Mouse (Mus musculus) forebrain, embryonic 10.5 days (tissue): ENCODE results near the gene Ecel1. TPM values are rescaled to one million over a fixed set of nuclear protein-coding genes. Genes with fewer than 3 reads are reported as not detected.

ENCODE experiments used
- DNase-seq: peaks from one replicate; pipeline ENCODE4 v3.0.0-alpha.2; 2017; ENCODE audit warnings: low spot score; ENCODE audit errors: extremely low spot score
- H3K27ac ChIP-seq: fragments of 300-500 bp; sonication (generic); 2 replicates; pipeline ENCODE4 v1.5.1; 2016; ENCODE audit warnings: mild to moderate bottlenecking
- H3K27me3 ChIP-seq: fragments of 300-500 bp; sonication (generic); 2 replicates; pipeline ENCODE4 v1.6.1; 2016; ENCODE audit warnings: mild to moderate bottlenecking; ENCODE audit not compliant: poor library complexity, severe bottlenecking
- H3K36me3 ChIP-seq: fragments of 300-500 bp; sonication (generic); replicated peaks from 2 replicates; pipeline ENCODE4 v1.6.1; 2016; ENCODE audit warnings: mild to moderate bottlenecking, moderate library complexity
- H3K4me1 ChIP-seq: fragments of 300-500 bp; sonication (generic); 2 replicates; pipeline ENCODE4 v1.6.1; 2016
- H3K4me3 ChIP-seq: fragments of 300-500 bp; sonication (generic); 2 replicates; pipeline ENCODE4 v1.5.1; 2016; ENCODE audit warnings: mild to moderate bottlenecking, moderate library complexity
- H3K9me3 ChIP-seq: fragments of 300-500 bp; sonication (generic); 2 replicates; pipeline ENCODE4 v1.6.1; 2016; ENCODE audit warnings: mild to moderate bottlenecking, moderate library complexity
- WGBS: fragments of 180-500 bp; shearing (Covaris S2); methylation state at CpG from one replicate; pipeline ENCODE4 v1.1.7; 2016; 5-methylcytosine and 5-hydroxymethylcytosine counted together
- polyA plus RNA-seq: library from polyadenylated mRNA; unstranded; fragments of >200 nt; fragmentation: Nextera tagmentation; extraction: Ambion mirVana; gene quantifications from 2 replicates; pipeline ENCODE4 v1.2.1, GENCODE M21; 2016

Gene Ecel1
- polyA plus RNA-seq, 1 experiment from 2014 or later = 1.1 TPM

DNA sequence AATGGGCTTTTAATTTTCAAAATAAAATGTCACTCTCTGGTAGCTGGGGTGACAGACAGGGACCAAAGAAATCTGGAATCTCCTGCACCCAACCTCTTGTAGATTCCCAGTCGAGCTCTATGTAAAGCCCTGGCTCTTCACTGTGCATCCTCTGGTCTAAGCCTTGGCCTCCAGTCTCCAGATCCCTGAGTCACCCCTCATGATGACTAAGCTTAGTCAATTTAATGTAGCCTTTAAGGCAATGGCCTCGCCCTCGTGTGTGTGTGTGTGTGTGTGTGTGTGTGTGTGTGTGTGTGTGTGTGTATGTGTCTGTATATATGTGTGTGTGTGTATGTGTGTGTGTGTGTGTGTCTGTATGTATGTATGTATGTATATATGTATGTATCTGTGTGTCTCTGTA, 3.1 kb upstream of the Ecel1 start:
- DNase-seq = no peak
- Histone ChIP-seq H3K9me3 (no peaks in the 10 kb centered on the region), H3K36me3 (no peaks in the 10 kb centered on the region), H3K4me1 (peaks cover 42% of the 10 kb centered on the region), H3K4me3 (no peak overlapping the region), H3K27ac (no peak overlapping the region), H3K27me3 (peaks cover 84% of the 10 kb centered on the region)
- WGBS = 89% methylated on average over 3 of the region's 3 CpGs

DNA sequence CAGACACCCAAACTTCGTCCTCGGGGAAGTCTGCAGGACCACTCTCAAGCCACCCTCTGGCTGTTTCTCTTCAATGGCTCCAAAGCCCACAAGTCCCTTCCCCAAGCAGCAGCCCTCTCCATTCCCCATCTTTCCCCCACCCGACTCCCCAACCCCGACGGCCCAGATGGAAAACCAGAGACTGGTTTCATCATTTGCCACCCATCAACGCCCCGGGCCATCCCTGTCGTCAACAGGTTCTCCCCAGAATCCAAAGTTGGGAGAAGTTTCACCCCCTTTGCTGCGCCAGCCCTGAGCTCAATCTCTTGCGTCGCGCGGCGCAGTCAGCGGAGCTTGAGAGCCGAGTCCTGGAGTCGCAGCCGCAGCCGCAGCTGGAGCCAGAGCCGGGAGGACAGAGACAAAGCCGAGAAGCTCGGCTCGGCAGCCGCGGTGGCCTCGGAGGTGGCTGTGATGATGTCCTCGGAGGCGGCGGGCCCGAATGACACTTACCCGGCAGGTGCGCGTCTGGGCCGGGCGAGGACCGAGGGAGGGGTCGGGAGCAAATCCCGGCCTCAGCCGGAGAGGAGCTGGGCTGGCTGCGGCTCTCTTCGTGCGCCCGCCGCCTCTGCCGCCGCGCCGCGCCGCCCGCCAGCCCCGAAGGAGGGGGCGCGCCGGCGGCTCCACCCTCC, 656 bp downstream of the Ecel1 start:
- no peaks in the 10 kb centered on the region for H3K9me3 ChIP-seq
- H3K27ac ChIP-seq = 0 out of 2 replicates have a peak overlapping the region, but pooled peaks have one; percentile 44
- H3K27me3 ChIP-seq = peaks cover 97% of the 10 kb centered on the region
- WGBS = under 1% methylated on average over 49 of the region's 56 CpGs
- H3K4me1 ChIP-seq = peaks cover 37% of the 10 kb centered on the region
- no peaks in the 10 kb centered on the region for H3K36me3 ChIP-seq
- DNase-seq = peak; percentile 58
- H3K4me3 ChIP-seq = peak overlapping the region; percentile 53

DNA sequence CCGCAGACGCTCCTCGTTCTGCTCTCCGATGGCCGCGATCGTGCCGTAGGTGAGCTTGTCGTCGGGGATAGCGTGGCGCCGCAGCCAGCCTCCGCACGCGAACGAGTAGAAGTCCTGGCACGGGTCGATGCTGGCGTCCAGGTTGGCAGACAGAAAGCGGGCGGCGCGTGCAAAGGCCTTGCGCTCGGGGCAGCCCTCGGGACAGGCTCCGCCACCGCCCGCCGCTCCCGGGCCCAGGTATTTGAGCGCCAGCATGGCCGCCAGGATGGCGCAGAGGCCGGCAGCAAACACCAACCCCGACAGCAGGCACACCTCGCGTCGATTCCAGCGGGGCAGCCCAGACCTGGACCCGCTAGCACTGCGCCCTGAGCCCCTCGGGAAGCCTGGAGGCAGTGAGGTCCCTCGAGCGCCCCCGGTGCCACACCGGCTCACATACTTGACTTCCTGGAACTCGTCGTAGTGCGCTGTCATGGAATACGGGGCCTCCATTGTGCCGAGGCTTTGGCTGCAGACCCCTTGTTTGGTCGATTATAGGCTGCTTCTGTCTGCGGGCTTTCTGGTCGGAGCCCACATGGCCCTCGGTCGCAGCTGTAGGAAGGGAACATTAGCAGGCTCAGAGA, 1.7 kb downstream of the Ecel1 start:
- Histone ChIP-seq H3K36me3 (no peaks in the 10 kb centered on the region), H3K4me1 (peaks cover 39% of the 10 kb centered on the region), H3K27me3 (peaks cover 99% of the 10 kb centered on the region), H3K4me3 (peak overlapping the region; percentile 42), H3K27ac (no peak overlapping the region), H3K9me3 (no peaks in the 10 kb centered on the region)
- 2% methylated on average over 58 of the region's 58 CpGs for WGBS
- no peak for DNase-seq

DNA sequence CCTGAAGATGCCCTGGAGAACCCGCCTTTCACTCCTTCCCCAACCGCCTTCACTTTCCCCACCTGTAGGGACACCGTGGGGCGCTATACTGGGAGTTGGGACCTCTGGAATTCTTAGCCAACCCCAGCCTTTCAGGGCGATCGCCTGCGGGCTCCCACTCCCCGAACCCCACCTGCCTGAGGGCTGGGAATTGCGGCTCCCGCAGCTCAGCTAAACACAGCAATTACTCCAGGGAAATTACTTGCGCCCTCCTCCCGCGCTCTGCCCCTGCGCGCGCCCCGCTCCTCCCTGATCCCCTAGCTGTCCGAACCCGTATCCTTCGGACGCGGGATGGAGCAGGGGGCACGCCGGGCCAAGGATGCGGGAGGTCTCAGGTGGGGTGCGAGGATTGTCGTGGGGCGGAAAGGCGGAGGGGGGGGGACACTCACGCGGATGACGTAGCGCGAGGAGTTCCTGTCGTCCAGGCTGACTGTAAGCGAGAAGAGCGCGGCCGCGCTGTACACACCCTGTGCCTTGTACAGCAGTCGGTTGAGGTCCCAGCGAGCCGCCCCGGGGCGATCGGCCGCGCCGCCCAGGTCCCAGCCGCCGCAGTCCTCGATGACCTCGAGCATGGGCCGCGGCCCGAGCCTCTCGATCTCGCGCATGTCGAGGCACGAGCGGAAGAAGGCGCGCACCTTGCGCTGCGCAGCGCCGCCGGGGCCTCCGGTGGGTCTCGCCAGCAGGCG, 2.4 kb downstream of the Ecel1 start:
- peak overlapping the region; percentile 42 for H3K4me3 ChIP-seq
- peaks cover 99% of the 10 kb centered on the region for H3K27me3 ChIP-seq
- no peaks in the 10 kb centered on the region for H3K36me3 ChIP-seq
- WGBS = under 1% methylated on average over 72 of the region's 72 CpGs
- no peaks in the 10 kb centered on the region for H3K9me3 ChIP-seq
- no peak for DNase-seq
- peaks cover 46% of the 10 kb centered on the region for H3K4me1 ChIP-seq
- no peak overlapping the region for H3K27ac ChIP-seq

DNA sequence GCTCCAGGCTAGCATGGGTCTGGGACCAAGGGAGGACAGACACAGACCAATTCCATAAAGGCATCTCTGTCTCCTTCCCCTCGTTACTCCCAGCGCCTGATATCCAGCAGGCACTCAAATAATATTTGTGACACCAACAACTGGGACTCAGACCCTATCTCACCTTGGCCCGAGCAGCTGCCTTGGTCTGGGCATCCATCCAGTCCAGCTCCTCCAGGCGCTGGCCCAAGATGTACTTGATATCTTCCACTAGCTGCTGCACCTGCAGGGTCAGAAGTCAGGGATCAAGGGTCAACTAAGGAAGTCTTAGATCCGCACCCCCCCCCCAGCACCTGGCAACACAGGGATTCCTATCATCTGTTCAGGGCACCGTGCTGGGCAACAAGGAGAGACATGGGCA, 5.0 kb downstream of the Ecel1 start:
- Histone ChIP-seq H3K27ac (no peak overlapping the region), H3K36me3 (no peaks in the 10 kb centered on the region), H3K27me3 (peaks cover 92% of the 10 kb centered on the region), H3K4me1 (peaks cover 40% of the 10 kb centered on the region), H3K9me3 (no peaks in the 10 kb centered on the region), H3K4me3 (no peak overlapping the region)
- DNase-seq = no peak
- WGBS = 85% methylated on average over 6 of the region's 6 CpGs

DNA sequence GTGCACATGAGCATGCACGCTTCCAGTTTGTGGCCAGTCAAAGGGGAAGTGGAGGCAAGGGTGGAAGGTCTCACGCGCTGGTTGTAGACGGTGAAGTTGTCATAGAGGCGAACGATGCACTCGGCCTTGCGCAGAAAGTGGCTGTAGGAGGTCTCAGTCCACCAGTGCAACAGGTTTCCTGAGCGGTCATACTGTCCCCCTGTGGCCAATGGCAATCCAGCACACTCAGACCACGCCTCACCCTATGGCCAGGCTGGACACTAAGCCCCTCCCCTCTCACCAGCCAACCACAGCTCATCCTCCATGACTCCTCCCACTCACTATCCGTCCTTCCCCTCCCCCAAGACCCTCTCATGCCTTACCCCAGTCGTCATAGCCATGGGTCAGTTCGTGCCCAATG, 6.9 kb downstream of the Ecel1 start:
- H3K4me1 ChIP-seq = peaks cover 22% of the 10 kb centered on the region
- no peak overlapping the region for H3K27ac ChIP-seq
- 34% methylated on average over 13 of the region's 13 CpGs for WGBS
- peaks cover 80% of the 10 kb centered on the region for H3K27me3 ChIP-seq
- DNase-seq = no peak
- H3K36me3 ChIP-seq = no peaks in the 10 kb centered on the region
- peak overlapping the region; percentile 26 for H3K4me3 ChIP-seq
- no peaks in the 10 kb centered on the region for H3K9me3 ChIP-seq

DNA sequence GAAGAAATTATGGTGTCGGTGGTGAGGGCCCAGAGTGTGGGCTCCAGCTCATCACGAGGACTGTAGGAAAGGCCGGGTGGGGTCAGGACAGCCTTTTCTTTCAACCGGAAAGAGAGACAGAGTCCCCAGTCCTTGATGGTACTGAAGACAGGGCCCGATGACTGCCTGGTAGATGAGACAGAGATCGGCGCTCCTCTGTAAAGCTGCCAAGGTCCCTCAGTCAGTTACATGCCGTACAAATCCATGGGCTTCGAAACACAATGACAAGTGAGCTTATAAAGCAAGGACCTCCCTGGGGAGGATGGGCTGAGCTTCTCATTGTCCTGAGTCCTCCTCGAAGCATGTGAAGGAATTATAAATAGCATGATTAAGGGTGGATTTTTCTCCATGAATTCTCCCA, 13.2 kb downstream of the Ecel1 start:
- no peaks in the 10 kb centered on the region for H3K9me3 ChIP-seq
- WGBS = 81% methylated on average over 10 of the region's 10 CpGs
- H3K4me1 ChIP-seq = peaks cover 9% of the 10 kb centered on the region; the same call in 1 of the 2 replicates
- no peak overlapping the region for H3K27ac ChIP-seq
- H3K36me3 ChIP-seq = no peaks in the 10 kb centered on the region
- peaks cover 19% of the 10 kb centered on the region; the same call in 1 of the 2 replicates for H3K27me3 ChIP-seq
- no peak overlapping the region for H3K4me3 ChIP-seq
- DNase-seq = no peak

DNA sequence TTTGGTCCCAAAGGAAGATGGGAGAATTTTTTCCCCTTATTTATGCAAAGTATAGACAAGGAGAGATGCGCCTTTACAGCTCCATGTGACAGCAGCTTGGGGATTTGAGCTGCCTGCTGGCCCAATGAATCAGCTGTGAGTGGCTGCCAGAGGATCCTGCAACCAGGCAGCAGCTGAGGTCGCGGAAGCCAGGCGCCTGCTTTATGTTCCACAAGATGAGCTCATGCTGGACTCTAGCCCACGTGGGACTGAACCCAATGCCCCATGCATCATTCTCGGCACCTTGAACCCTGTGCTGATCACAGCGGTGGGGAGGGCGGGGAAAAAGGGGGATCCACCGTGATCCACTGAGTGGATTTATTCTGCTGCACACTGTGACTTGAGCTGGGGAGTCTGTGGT, 13.9 kb downstream of the Ecel1 start:
- no peak overlapping the region for H3K27ac ChIP-seq
- no peaks in the 10 kb centered on the region for H3K9me3 ChIP-seq
- no peak overlapping the region for H3K4me3 ChIP-seq
- peaks cover 9% of the 10 kb centered on the region; the same call in 1 of the 2 replicates for H3K4me1 ChIP-seq
- 0 out of 2 replicates have a peak, but pooled peaks cover 12% of the 10 kb centered on the region for H3K27me3 ChIP-seq
- H3K36me3 ChIP-seq = no peaks in the 10 kb centered on the region
- no peak for DNase-seq
- WGBS = 84% methylated on average over 9 of the region's 9 CpGs

DNA sequence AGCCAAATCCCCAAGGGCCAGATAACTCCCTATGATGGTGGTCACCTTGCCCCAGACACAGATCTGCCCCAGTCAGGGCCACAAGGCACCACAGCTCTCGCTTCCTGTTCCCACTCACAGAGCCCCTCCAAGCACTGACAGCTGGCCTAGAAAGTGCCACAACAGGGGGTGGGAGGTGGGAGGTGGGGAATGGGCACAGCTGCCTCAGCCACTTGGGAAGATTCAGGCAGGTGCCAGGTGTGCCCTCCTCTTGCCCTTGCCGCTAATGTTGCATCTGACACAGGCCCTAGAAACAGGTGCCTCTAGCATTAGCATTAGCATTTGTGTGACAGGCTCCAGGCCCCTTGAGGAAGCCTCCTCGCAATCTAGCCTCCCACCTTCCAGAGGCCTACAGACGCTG, 14.8 kb downstream of the Ecel1 start:
- 88% methylated on average over 4 of the region's 4 CpGs for WGBS
- DNase-seq = no peak
- H3K4me3 ChIP-seq = no peak overlapping the region
- H3K9me3 ChIP-seq = no peaks in the 10 kb centered on the region
- peaks cover 9% of the 10 kb centered on the region; the same call in 1 of the 2 replicates for H3K4me1 ChIP-seq
- H3K36me3 ChIP-seq = no peaks in the 10 kb centered on the region
- H3K27ac ChIP-seq = no peak overlapping the region
- H3K27me3 ChIP-seq = 0 out of 2 replicates have a peak, but pooled peaks cover 10% of the 10 kb centered on the region

DNA sequence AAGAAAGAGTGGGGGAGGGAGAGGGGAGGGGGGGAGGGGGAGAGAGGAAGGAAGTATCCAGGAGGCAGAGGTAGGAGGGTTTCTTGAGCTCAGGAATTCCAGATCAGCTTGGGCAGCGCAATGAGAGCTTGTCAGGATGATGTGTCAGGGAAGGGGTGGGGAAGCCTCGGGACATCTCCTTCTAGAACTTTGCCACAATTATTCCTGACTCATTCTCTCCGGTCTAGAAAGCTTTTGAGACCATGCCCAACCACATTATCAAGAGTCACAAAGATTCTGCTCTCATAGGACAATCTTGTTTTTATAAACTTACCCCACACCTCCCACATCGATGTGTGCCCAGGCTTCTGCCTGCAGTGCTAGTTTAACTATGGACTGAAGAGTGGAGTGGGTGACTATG, 24.5 kb downstream of the Ecel1 start:
- Histone ChIP-seq H3K9me3 (no peaks in the 10 kb centered on the region), H3K36me3 (no peaks in the 10 kb centered on the region), H3K27me3 (peaks cover 26% of the 10 kb centered on the region), H3K4me1 (peaks cover 17% of the 10 kb centered on the region), H3K27ac (no peak overlapping the region), H3K4me3 (no peak overlapping the region)
- WGBS = 83% methylated on average over 4 of the region's 4 CpGs
- DNase-seq = no peak

DNA sequence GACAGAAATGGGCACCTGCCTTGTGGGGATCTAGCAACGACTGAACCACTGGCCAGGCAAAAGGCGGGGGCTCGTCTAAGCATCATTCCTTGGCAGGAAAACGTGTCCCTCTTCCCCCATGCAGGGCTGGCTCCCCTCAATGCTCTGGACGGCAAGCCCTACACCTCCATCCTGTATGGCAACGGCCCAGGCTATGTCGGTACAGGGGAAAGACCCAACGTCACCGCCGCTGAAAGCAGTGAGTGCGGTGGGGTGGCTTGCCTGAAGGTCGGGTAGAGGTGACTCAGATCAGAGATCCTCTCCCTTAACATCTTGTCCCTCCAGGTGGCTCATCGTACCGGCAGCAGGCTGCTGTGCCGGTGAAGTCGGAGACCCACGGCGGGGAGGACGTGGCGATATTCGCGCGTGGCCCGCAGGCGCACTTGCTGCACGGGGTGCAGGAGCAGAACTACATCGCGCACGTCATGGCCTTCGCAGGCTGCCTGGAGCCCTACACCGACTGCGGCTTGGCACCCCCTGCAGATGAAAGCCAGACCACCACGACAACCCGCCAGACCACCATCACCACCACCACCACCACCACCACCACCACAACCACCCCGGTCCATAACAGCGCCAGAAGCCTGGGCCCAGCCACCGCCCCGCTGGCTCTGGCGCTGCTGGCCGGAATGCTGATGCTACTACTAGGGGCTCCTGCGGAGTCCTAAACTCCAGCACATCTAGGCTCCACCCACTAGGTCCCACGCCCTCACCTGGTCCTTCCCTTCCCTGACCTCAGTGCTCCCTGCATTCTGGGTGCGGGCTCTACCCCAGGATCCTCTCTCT, 28.9 kb downstream of the Ecel1 start:
- Histone ChIP-seq H3K36me3 (no peaks in the 10 kb centered on the region), H3K4me3 (peak overlapping the region; percentile 37), H3K27me3 (peaks cover 47% of the 10 kb centered on the region), H3K27ac (no peak overlapping the region), H3K4me1 (peaks cover 17% of the 10 kb centered on the region), H3K9me3 (no peaks in the 10 kb centered on the region)
- WGBS = 6% methylated on average over 43 of the region's 43 CpGs
- no peak for DNase-seq

DNA sequence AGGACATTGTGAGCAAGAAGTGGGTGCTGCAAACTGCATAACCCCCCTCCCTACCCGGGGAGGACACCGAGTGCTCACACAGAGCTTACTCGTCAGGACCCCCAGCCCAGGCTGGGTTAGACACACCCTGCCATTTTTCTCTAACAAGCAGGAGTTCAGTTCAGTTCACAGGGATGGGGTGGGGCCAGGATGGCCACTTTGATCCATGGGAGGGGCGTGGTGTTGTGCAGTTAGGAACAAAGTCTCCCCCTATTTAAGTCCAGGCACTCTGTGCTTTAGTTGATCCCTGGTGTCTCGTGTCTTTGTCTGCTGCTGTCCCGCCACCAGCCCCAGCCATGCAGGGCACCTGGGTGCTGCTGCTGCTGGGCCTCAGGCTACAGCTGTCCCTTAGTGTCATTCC, 31.6 kb downstream of the Ecel1 start, which contains the start of gene Akp3:
TSS of gene Akp3 (plus strand) at position 301 of the 400 bp plus-strand sequence.
- H3K27me3 ChIP-seq = peaks cover 47% of the 10 kb centered on the region
- H3K36me3 ChIP-seq = no peaks in the 10 kb centered on the region
- WGBS = 76% methylated on average over 6 of the region's 6 CpGs
- H3K4me3 ChIP-seq = no peak within 1 kb of the TSS
- no peaks in the 10 kb centered on the region for H3K9me3 ChIP-seq
- DNase-seq = no peak
- H3K27ac ChIP-seq = no peak within 1 kb of the TSS
- peaks cover 17% of the 10 kb centered on the region for H3K4me1 ChIP-seq
